Mouse (Mus musculus) liver, postnatal 0 days (tissue): Measurements from ENCODE around the gene Ercc1.

Experiments
- CTCF ChIP-seq: sonication (generic); IDR thresholded peaks from 2 replicates; pipeline ENCODE4 v1.5.1; 2016; ENCODE audit warnings: antibody characterized with exemption, low read depth
- EP300 ChIP-seq: IDR thresholded peaks from 2 replicates; pipeline ENCODE4 v1.6.1; 2016; ENCODE audit warnings: antibody characterized with exemption, low read depth, mild to moderate bottlenecking

DNA sequence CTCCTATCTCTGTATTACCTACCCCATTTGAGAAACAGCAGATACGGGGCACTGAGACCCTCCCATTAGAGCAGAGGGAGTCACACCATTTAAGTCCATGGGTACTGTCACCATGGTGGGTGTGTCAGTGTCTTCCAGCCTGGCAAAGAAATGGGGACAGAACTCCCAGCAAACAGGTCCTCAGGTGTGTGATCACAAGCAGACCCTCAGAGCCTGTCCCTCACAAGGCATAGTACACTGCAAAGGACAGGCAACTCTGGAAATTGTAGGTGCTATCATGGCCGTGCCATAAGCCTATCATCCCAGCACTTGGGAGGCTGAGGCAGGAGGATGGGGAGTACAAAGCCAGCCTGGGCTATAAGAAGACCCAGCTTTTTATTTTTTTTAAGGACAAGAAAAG lies 26.4 kb upstream of the Ercc1 start:
- no peak for TF ChIP-seq CTCF
- no peak for TF ChIP-seq EP300
